Mouse (Mus musculus) stomach, postnatal 0 days (tissue): ENCODE data around the gene Trnau1ap. TPM values are rescaled to one million over a fixed set of nuclear protein-coding genes. Genes with fewer than 3 reads are reported as not detected.
"Not testable (repeated sequence)": the region's sequence is repeated elsewhere in the genome, so short reads cannot be mapped to it uniquely, and the experiment has no call there.

Experiments used
- ATAC-seq: fragments of 200-750 bp; cut with Nextera tagmentation; 2 replicates; pipeline ENCODE4 v1.8.0; 2017; ENCODE audit not compliant: low FRiP score, low TSS enrichment
- DNase-seq: peaks from one replicate; pipeline ENCODE4 v3.0.0-alpha.2; 2016; ENCODE audit warnings: low spot score
- H3K27ac ChIP-seq: fragments of 300-500 bp; sonication (generic); replicated peaks from 2 replicates; pipeline ENCODE4 v1.5.1; 2014; ENCODE audit warnings: mild to moderate bottlenecking, control low read depth
- H3K27me3 ChIP-seq: fragments of 300-500 bp; sonication (generic); 2 replicates; pipeline ENCODE4 v1.6.1; 2014; ENCODE audit warnings: low read length; ENCODE audit not compliant: control insufficient read depth, insufficient read depth
- H3K36me3 ChIP-seq: fragments of 300-500 bp; sonication (generic); 2 replicates; pipeline ENCODE4 v1.6.1; 2014; ENCODE audit warnings: low read length, mixed read lengths; ENCODE audit not compliant: control insufficient read depth, insufficient read depth
- H3K4me1 ChIP-seq: fragments of 300-500 bp; sonication (generic); replicated peaks from 2 replicates; pipeline ENCODE4 v1.6.1; 2014; ENCODE audit warnings: antibody characterized with exemption; ENCODE audit not compliant: control insufficient read depth, insufficient read depth
- H3K4me2 ChIP-seq: fragments of 300-500 bp; sonication (generic); replicated peaks from 2 replicates; pipeline ENCODE4 v1.6.1; 2014; ENCODE audit warnings: low read depth, mild to moderate bottlenecking, control low read depth, moderate library complexity
- H3K4me3 ChIP-seq: fragments of 300-500 bp; sonication (generic); 2 replicates; pipeline ENCODE4 v1.5.1; 2014; ENCODE audit warnings: low read depth, low read length, control low read depth
- H3K9ac ChIP-seq: fragments of 300-500 bp; sonication (generic); 2 replicates; pipeline ENCODE4 v1.6.1; 2014; ENCODE audit warnings: mild to moderate bottlenecking, low read length, control low read depth, mixed read lengths
- H3K9me3 ChIP-seq: fragments of 300-500 bp; sonication (generic); 2 replicates; pipeline ENCODE4 v1.6.1; 2016; ENCODE audit warnings: low read length; ENCODE audit not compliant: control insufficient read depth
- CTCF ChIP-seq: IDR thresholded peaks from 2 replicates; pipeline ENCODE4 v1.5.1; 2016; ENCODE audit warnings: antibody characterized with exemption, low read depth, mild to moderate bottlenecking, moderate library complexity
- EP300 ChIP-seq: optimal IDR thresholded peaks from 2 replicates; pipeline ENCODE3; 2016; ENCODE audit warnings: antibody characterized with exemption
- WGBS: fragments of 180-500 bp; shearing (Covaris S2); extraction: QIAGEN DNeasy Blood & Tissue Kit; methylation state at CpG from one replicate; pipeline ENCODE4 v1.1.7; 2014; 5-methylcytosine and 5-hydroxymethylcytosine counted together
- polyA plus RNA-seq: library from polyadenylated mRNA; unstranded; fragments of >200 nt; fragmentation: Nextera tagmentation; extraction: Ambion mirVana; gene quantifications from 2 replicates; pipeline ENCODE4 v1.2.1, GENCODE M21; 2015

Gene Trnau1ap
- polyA plus RNA-seq, 1 experiment from 2014 or later, result 45.7 TPM

- Histone ChIP-seq H3K36me3 (peaks cover 6% of the 10 kb centered on the region; the same call in 1 of the 2 replicates), H3K4me3 (peak overlapping the region; percentile 78), H3K27ac (peak overlapping the region; percentile 93), H3K4me2 (peak overlapping the region; percentile 77), H3K27me3 (no peaks in the 10 kb centered on the region), H3K9ac (peak overlapping the region; percentile 92), H3K9me3 (no peaks in the 10 kb centered on the region), H3K4me1 (no peaks in the 10 kb centered on the region)
- DNase-seq (peak; percentile 89), ATAC-seq (peak; percentile 94)
- TF ChIP-seq CTCF (no peak), EP300 (no peak)
- under 1% methylated on average over 41 of the region's 41 CpGs for WGBS
These were observed 20.8 kb downstream of the Trnau1ap start for GRCm38 (mm10) chr4:132308437-132309139.

DNA sequence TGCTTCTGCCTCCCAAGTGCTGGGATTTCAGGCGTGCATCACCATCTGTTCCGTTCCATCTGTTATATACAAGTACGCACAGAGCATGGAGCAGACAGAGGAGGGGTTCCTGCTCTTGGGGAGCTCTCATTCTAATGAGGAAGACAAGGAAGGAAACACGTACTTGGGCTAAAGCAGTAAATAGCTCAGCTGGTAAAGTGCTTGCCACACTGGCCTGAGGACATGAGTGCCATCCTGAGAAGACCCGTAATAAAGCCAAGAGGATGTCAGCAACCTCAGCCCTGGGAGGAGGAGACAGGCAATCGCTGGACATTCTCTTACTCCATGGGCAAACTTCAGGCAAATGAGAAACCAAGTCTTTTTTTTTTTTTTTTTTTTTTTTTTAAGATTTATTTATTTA lies 23.3 kb downstream of the Trnau1ap start:
- H3K27me3 ChIP-seq, result no peaks in the 10 kb centered on the region

GRCm38 (mm10) chr4:132305276-132305675 lies 24.1 kb downstream of the Trnau1ap start:
- no peak for ATAC-seq

More for the DNA sequence above, 23.3 kb downstream of the Trnau1ap start:
- no peak for DNase-seq
- 75% methylated on average over 6 of the region's 6 CpGs for WGBS
- H3K9ac ChIP-seq, result no peak overlapping the region
- H3K36me3 ChIP-seq, result peaks cover 6% of the 10 kb centered on the region; the same call in 1 of the 2 replicates
- TF ChIP-seq CTCF (no peak), EP300 (no peak)
- H3K4me2 ChIP-seq, result no peak overlapping the region
- no peak overlapping the region for H3K4me3 ChIP-seq
- no peak overlapping the region for H3K27ac ChIP-seq
- peaks cover 3% of the 10 kb centered on the region; the same call in 1 of the 2 replicates for H3K4me1 ChIP-seq
- no peaks in the 10 kb centered on the region for H3K9me3 ChIP-seq
- no peak for ATAC-seq

GRCm38 (mm10) chr4:132303484-132303883 lies 25.9 kb downstream of the Trnau1ap start:
- not testable (repeated sequence) for H3K9me3 ChIP-seq, H3K27ac ChIP-seq, H3K27me3 ChIP-seq, H3K36me3 ChIP-seq, DNase-seq, H3K4me1 ChIP-seq, ATAC-seq
- Histone ChIP-seq H3K4me2 (peak overlapping the region; percentile 64), H3K9ac (peak overlapping the region; percentile 57; the same call in 1 of the 2 replicates), H3K4me3 (peak overlapping the region; percentile 49)
- 41% methylated on average over 6 of the region's 6 CpGs for WGBS
- TF ChIP-seq CTCF, result 0 out of 2 replicates have a peak, but pooled peaks have one; percentile 15

More at GRCm38 (mm10) chr4:132305276-132305675, 24.1 kb downstream of the Trnau1ap start:
- TF ChIP-seq EP300 (no peak), CTCF (no peak)
- H3K36me3 ChIP-seq, result peaks cover 2% of the 10 kb centered on the region; the same call in 1 of the 2 replicates
- no peak overlapping the region for H3K27ac ChIP-seq
- no peaks in the 10 kb centered on the region for H3K9me3 ChIP-seq
- whole genome bisulfite sequencing, result 80% methylated on average over 8 of the region's 8 CpGs
- peaks cover 3% of the 10 kb centered on the region; the same call in 1 of the 2 replicates for H3K4me1 ChIP-seq
- no peak overlapping the region for H3K9ac ChIP-seq
- no peak overlapping the region for H3K4me3 ChIP-seq
- H3K4me2 ChIP-seq, result no peak overlapping the region
- no peaks in the 10 kb centered on the region for H3K27me3 ChIP-seq
- no peak for DNase-seq

- peak within 1 kb of the TSS; percentile 49 for H3K4me3 ChIP-seq
- H3K27ac ChIP-seq, result peak within 1 kb of the TSS; percentile 40; the same call in 1 of the 2 replicates
- no peaks in the 10 kb centered on the region for H3K27me3 ChIP-seq
- H3K4me1 ChIP-seq, result peaks cover 3% of the 10 kb centered on the region; the same call in 1 of the 2 replicates
- peak within 1 kb of the TSS; percentile 57 for H3K9ac ChIP-seq
- WGBS, result under 1% methylated on average over 27 of the region's 31 CpGs
- ATAC-seq (peak; percentile 85), DNase-seq (peak; percentile 83)
- peak within 1 kb of the TSS; percentile 64 for H3K4me2 ChIP-seq
- H3K36me3 ChIP-seq, result no peaks in the 10 kb centered on the region
- TF ChIP-seq CTCF (peak; percentile 34; the same call in 1 of the 2 replicates), EP300 (no peak)
- H3K9me3 ChIP-seq, result no peaks in the 10 kb centered on the region
These were observed 26.3 kb downstream of the Trnau1ap start, which contains the start of gene Rab42 for GRCm38 (mm10) chr4:132302939-132303479. Gene Rab42 (minus strand): TSS chr4:132303385.
